Mouse (Mus musculus) B cell, adult 2 months (primary cell): ENCODE data around the gene Gdf5.
A peak's percentile ranks its signal among the peaks of the same experiment; 100 is the strongest.

Source experiments
- DNase-seq, 2 experiments: peaks; one replicate each; pipeline ENCODE4 v3.0.0; 2022

Gene Gdf5

DNA sequence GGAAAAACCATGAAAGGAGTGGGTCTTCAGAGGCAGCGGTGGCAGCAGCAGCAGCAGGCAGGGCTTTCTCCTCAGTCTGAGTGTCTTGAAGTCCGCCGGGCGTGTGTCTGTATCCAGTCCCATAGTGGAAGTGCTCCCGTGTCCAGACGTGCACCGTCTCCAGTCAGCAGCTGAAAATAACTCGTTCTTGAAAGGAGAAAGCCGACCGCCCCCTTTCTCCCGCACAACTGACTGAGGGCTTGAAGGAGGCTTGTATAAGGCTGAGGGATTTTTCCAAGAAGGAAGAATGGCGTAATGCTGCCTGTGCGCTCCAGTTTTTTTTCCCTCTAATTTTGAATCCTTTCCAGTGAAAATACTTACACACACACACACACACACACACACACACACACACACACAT is at the start of gene Gdf5:
Gene Gdf5 (minus strand): TSS at position 244 of the 400 bp plus-strand sequence.
- no peak for DNase-seq

DNA sequence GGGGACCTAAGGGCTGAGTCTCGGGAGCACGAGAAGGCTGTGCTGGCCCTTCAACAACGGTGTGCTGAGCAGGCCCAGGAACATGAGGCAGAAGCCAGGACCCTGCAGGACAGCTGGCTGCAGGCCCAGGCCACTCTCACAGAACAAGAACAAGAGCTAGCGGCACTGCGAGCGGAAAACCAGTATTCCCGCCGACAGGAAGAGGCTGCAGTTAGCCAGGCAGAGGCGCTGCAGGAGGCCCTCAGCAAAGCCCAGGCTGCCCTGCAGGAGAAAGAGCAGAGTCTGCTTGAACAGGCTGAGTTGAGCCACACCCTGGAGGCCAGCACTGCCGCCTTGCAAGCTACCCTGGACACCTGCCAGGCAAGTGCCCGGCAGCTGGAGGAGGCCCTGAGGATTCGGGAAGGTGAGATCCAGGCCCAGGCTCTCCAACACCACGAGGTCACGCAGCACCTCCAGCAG is 46.7 kb upstream of the Gdf5 start:
- DNase-seq, result no peak

DNA sequence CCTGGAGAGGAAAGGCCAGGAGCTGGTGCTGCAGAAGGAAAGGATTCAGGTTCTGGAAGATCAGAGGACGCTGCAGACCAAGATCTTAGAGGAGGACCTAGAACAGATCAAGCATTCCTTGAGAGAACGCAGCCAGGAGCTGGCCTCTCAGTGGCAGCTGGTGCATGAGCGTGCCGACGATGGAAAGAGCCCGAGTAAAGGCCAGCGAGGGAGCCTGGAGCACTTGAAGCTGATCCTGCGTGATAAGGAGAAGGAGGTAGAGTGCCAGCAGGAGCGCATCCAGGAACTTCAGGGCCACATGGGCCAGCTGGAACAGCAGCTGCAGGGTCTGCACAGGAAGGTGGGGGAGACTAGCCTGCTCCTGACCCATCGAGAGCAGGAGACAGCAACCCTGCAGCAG is 46.0 kb upstream of the Gdf5 start:
- no peak for DNase-seq

DNA sequence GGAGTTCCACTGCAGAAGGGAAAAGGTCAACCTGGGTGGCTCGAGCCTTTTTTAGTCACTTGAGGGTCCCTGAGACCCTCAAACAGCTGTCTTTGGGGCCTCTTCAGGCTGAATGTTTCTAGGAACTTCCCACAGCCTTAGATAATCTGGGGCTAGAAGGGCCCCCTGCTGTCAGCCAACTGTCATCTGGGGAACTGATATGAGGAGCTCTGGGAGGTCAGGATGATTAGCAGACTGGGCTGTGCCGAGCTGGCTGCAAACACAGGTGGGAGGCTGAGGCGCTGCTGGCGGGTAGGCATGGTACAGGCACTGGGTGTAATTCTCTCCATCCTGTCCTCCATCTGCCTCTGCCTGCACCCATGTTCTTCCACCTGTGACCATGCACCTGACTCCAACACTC is 43.9 kb upstream of the Gdf5 start:
- DNase-seq, result no peak

DNA sequence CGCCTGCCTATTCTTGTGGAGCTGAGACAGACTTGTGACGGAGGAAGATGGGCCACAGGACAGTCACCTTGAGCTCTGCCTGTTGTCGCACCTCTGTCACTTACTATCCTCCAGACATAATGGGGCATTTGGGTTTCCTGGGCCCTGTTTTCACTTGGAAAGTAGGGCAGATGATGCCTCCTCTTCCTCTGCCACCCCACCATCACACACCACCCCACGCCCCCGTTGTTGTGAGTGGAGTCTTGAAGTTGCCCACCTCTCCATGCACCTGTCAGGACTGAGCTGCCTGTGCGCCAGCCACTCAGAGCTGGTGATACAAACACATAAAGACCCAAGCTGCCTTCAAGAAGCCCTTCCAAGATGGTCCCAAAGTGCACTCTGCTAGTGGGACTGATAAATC is 42.0 kb upstream of the Gdf5 start:
- no peak for DNase-seq

DNA sequence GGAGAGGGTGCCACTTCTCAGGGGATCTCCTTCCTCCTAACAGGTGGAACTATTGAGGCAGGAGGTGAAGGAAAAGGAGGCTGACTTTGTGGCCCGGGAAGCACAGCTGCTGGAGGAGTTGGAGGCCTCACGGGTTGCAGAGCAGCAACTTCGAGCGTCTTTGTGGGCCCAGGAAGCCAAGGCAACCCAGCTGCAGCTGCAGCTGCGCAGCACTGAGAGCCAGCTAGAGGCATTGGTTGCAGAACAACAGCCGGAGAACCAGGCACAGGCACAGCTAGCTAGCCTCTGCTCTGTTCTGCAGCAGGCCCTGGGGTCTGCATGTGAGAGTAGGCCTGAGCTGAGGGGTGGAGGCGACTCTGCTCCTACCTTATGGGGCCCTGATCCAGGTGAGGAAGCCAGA is 40.6 kb upstream of the Gdf5 start:
- DNase-seq, result no peak

DNA sequence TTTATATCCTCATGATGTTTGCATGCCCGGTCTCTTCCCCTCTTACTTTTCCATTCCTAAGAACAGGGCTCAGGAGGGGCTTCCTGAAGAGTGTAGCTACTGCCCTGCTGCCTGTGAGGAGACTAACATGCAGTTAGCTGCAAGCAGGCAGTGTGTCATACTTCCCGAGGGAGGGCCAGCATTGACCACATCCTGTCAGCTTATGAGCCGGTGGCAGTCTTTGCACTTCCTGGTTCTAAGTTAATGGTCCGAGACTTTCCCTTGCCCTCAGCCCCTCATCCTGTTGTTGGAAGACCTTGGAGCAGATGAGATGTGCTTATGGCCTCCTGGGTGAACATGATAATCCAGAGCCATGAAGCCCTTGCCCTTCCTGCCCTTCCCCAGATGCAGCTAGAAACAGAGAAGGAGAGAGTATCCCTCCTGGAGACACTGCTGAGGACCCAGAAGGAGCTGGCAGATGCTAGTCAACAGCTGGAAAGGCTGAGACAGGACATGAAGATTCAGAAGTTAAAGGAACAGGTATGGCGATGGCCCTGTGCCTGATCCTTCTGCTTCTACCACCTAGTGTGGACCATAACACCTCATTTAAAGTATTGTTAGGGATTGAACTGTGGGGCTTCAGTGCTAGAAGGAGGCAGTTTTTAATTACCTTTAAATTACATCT is 34.3 kb upstream of the Gdf5 start:
- peak; percentile 79 to 83 for DNase-seq

DNA sequence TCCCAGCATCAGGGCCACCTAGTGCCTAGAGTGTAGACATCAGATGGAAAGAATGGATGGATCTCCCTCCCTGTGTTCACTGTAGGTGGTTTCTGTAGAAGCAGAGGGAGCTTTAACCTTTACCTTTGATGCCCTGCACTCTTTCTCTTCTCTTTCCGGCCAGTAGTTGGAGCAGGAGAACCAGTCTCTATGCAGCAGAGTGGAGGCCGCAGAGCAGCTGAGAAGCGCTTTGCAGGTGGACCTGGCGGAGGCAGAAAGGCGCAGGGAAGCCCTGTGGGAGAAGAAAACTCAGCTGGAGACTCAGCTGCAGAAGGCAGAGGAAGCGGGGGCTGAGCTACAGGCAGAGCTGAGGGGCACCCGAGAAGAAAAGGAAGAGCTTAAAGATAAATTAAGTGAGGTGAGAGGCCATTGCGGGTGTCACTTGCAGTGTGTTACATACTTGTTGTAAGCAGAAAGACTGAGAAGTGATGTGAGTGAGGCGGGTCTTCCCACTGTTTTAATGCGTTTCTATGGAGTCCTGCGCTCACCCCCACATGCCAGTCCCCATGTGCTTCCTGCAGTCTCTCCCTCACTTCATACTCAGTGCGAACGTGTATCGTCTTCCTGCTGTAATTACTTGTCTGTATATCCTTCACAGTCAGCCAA is 29.0 kb upstream of the Gdf5 start:
- peak; percentile 30 to 37 for DNase-seq

DNA sequence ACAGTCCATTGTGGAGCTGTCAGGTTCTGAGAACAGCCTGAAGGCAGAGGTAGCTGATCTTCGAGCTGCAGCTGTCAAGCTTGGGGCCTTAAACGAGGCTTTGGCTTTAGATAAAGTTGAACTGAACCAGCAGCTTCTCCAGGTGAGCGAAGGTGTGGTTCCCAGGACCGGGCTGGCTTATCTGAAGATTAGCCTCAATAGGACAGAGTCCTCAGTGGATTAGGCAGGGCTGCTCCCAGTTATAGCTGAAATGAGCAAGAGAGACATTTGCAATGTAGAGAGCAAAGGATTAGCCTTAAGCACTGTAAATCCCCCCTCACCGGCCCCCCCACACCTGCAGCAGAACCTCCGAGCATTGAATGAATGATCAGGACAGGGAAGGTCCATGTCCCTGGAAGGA is 28.2 kb upstream of the Gdf5 start:
- no peak for DNase-seq

DNA sequence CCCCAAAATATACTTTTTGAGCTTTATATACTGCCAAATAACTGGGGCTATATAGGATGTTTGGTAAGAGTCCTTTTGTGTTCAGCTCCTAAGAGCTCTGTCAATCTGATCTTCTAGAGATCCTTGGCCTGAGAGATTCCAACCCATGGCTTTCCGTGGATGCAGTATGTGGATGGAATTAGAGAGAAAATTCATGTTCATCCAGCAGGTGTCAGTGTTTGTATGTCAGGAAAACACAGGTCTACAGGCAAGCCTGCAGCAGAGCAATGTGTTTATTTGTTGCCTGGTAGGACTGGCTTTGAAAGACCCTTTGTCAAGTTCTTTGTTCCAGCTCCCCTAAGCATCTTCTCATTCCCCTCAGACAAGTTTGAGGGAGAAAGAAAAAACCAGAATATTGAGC is 17.8 kb upstream of the Gdf5 start:
- no peak for DNase-seq

DNA sequence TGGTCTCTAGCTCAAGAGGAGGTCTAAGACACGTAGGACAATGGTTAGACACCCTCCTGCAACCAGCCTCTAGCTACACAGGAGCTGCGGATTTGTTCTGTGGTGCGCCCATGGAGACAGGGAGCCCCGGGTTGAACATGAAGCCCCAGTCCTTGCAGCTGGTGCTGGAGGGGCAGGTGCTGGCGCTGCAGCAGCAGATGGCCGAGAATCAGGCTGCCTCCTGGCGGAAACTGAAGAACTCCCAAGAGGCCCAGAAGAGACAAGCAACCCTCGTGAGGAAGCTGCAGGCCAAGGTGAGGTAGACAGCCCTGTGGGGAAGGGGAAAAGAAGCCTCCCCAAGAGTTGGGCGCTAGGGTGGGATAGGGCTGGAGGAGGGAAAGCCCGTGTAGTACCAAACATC is 16.7 kb upstream of the Gdf5 start:
- DNase-seq, result peak; percentile 24 to 29

DNA sequence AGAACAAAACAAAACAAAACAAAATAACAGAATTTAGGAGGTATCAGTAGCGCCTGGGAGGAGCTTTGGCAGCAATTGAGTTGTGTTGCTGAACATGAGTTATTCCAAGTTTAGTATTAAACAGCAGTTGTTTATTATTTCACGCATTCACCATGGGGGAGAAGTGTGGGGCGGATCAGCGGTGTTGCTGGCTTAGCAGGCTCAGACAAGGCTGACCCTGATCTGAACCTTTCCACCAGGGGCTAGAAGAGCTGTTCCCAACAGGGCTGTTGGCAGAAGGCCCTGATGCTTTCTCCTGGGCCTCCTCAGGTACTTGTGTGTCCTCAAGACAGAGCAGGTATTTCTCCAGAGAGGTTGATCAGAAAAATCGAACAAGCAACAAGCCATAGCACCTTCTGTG is 14.8 kb upstream of the Gdf5 start:
- no peak for DNase-seq

DNA sequence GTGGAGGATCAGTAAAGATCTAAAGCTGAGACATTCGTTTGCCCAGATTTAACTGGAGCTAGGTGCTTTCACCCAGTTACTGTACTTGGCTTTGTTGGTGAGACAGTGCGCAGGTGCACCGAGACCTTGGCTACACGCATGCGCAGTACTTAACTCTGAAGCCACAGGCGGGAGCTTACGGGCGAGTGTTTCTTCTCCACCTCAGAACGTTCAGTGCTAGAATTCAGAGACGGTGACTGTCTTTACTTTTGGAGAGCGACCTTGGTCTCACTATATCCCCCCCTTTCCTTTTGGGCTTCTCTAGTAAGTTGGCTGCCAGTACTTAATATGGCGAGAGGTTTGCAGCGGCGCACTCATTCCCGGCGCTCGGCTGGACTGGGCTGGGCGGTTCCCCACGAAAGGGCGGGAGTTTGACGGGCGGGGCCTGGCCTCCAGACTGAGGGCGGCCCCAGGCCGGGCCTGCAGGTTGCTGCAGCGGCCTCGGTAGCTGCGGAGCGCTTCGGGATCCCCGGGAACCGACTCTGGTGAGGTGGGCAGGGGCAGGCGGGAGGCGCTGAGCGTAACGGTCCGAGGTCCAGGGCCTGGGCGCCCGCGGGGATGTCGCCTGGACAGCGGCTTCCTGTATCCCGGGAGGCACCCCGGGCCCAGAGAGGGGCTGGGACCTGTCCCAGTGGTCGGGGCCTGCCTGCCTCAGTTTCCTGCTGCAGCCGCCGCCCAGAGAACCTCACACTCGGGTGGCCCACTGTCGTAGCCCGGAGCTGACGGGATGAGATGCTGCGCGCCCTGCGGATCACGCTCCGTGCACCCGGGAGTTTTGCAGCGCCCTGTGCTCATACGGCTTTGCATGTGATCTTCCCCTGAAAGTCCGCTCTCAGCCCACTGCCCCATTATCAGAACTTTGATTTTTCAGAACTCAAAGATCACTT is 11.2 kb upstream of the Gdf5 start, which contains the start of gene Cep250:
Gene Cep250 (plus strand): TSS at position 325 of the 926 bp plus-strand sequence.
- peak; percentile 90 to 91 for DNase-seq

DNA sequence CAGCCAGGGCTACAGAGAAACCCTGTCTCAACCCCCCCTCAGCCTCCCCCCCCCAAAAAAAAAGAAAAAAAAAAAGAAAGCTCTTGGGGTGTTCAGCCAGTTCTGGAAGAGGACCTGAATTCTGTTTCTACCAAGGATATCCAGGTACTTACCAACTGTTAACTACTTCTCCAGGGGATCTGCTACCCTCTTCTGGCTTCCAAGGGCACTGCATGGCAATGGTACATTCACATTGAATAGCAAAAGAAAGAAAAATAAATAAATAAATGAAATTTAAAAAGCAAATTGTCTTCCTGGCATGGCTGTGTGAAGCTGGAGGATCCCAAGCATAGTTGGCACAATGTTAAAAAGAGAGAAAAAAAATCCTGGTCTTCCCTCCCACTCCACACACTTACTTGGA is 6.8 kb upstream of the Gdf5 start:
- peak; percentile 40 to 52 for DNase-seq

DNA sequence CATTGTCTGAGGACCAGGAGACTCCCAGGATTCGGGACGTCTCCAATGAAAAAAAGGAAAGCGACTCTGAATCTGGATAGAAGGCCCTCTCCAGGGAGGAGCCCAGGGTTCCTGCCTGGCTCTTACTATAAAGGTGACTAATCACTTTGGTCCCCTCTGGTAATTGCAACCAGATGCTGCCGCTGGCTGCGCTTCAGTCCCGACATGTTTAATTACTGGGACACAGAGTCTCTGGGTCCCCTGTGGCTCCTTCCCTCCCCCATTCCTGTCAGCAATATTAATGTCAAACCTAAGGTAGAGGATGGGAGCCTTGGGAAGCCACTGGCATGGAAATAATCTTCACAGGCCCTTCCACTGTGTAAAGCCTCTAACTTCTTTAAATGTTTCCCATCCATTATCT is 4.2 kb upstream of the Gdf5 start:
- DNase-seq, result no peak

DNA sequence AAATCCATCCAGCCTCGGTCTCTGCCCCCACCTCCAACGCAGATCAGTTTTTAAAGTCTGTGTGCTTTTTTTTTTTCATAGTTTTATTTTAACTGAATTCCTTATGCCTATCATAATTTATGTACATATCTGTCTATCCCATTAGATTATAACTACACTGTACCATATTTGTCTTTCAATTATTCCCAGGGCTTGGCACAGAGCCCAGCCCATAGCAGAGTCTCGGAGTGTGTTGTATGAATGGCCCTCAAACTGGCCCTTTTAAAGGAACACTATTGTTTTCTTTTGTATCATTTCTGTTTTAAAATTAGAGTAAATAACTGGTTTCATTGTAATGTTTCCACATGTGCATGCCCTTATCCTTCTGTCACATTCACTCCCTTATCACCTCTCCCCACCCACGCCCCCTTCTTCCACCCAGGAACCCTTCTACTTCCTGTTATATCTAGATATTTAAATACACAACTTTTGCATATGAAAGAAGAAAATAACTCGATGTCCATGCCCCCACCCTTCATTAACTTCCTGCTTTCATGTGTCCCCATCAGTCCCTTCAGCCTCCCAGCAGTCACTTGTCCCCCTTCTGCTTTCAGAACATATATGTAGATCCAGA is 2.3 kb upstream of the Gdf5 start:
- DNase-seq, result no peak

DNA sequence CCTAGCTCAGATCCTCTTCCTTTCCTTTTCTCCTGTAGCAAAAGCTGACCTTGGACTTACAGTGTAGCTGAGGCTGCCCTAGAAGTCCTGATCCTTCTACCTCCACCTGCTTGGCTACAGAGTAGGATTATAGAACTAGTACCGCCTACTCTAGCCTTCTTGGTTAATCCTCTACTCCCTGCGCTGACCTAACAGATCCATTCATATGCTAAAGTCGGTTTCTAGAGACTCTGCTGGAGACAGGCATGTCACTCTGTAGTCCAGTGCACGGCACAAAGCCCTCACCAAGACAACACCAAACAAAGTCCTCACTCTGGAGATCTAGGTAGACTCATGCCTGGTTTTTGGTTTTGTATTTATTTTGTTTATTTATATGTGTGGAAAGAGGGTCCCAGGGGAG is 1.3 kb upstream of the Gdf5 start:
- no peak for DNase-seq

DNA sequence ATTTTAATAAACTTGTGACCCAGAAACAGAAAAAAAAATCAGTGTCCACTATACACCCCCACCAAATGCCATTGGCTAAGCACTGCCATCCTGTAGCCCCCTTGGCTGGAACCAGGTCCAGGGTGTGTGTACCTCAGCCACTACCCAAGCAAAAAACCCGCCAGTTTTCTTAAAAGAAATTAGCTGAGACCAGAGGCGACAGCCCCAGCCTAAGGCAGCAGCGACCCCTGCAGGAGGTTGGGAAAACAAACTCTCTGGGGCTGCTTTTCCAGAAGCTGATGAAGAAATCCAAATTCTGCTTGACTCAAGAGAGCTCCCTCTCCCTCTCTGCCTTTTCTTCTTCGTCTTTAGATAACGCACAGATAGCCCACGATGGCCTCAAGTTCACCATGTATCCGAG is 902 bp upstream of the Gdf5 start:
- DNase-seq, result peak; percentile 80

DNA sequence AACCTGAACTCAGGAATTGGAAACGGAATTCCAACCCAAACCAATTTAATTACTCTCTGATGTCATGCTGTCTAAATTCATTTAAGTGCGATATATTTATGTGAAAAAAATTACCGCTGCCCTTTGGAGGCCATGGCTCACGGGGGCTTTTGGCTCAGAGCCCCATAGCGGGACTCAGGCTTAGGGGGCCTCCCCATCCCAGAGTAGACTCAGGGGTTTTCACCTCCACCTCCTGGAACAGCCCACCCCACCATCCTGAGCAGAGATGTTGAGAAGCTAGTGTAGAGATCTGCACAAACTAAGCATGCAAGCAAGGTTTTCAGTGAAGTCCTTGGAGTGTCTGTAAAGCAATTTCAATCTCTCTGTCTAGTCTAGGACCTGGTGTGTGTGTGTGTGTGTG is 413 bp upstream of the Gdf5 start:
- no peak for DNase-seq

DNA sequence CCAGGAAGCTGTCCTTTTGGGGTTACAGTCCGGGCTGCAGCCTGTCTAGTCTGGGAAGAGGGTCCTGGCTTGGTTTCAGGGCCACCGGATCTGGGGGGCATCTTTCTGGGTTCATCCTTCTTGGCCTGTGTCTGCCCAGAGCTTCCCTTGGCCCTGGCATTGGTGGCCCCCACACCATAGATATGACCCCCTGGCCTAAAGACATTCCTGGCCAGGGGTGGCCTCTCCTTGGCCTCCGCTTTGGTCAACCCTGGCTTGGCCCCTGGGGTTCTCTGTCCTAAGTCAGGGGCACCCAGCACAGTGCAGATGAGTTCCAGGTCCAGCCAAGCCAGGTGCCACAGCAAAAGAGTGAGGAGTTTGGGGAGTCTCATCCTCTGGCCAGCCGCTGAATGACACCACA is 482 bp downstream of the Gdf5 start:
- DNase-seq, result no peak

DNA sequence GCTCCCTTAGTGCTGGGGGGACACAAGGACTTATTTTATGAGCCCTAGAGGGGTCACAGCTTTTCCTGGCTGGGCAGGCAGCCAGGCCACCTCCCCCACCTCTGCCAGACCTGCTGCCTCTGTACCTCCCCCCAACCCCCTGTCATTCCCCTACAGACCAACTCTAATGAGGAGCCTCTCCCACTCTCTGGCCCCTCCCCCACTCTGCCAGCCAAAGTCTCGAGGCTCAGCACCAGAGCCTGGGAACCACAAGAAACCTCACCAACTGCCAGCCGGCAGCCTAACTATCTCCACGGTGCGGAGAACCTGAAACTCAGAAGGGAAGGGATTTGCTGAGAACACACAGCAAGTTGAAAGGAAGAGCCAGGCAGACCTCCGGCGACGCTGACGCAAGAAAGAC is 1.7 kb downstream of the Gdf5 start:
- DNase-seq, result no peak

DNA sequence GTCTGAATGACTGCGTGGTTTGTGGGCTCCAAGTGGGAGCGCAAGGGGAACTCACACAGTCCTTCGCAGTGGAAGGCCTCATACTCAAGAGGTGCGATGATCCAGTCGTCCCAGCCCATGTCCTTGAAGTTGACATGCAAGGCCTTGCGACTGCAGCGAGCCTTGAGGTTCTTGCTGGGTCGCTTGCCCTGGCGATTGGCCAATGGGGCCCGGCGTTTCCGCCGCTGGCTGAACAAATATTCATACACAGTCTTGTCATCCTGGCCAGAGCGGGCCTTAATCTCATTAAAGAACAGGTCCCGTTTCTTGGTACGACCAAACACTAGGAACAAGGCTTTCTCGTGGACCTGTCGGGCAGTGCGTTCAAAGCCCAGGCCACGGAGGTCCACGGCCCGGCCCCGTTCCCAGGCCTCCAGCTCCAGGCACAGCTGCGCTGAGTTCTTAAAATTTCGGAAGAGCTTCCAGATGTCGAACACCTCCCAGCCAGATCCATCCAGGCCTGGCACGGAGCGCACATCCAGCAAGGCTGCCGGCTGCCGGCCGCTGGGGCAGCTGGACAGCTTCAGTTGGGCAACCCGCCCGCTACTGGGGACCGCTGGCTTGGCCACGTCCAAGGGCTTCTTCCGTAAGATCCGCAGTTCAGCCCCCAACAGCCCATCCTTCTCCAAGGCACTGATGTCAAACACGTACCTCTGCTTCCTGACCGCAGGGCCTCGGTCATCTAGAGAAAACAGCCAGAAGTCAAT is 3.3 kb downstream of the Gdf5 start:
- no peak for DNase-seq

DNA sequence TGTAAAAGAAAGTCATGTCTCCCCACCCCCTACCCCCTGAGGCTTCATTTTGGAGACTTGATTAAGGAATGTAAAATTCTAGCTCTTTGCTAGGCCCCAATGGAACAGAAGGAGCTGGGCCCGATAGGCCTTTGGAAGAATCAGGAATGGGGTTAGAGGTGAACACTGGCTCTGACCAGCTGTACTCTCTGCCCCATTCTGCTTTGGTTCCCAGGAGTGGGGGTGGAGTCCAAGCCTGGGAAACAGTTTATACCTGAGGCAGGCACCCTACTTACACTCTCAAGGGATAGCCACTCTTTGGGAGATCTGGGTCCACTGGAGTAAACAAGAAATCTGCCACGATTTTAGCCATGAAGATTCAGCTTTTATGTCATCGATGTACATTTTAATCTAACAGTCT is 4.5 kb downstream of the Gdf5 start, which contains the start of gene Gm15557:
Gene Gm15557 (plus strand): TSS at position 48 of the 400 bp plus-strand sequence.
- no peak for DNase-seq
